Mouse (Mus musculus) embryo, embryonic 11.5 days (tissue): ENCODE data around the gene Apobec2.

Experiments used
- DNase-seq: peaks from one replicate; pipeline ENCODE4 v3.0.0-alpha.2; 2012; ENCODE audit warnings: low read depth, low spot score

Apobec2 gene

GRCm38 (mm10) chr17:48437421-48437911 is 4.7 kb upstream of the Apobec2 start:
- peak; percentile 56 for DNase-seq

- DNase-seq, result no peak
Measured at GRCm38 (mm10) chr17:48436487-48436886, 3.8 kb upstream of the Apobec2 start.

- DNase-seq, result no peak
Measured at GRCm38 (mm10) chr17:48434479-48434878, 1.7 kb upstream of the Apobec2 start.

GRCm38 (mm10) chr17:48433689-48434330 is 1.1 kb upstream of the Apobec2 start:
- DNase-seq, result no peak

GRCm38 (mm10) chr17:48433006-48433655 is 401 bp upstream of the Apobec2 start:
- DNase-seq, result no peak

GRCm38 (mm10) chr17:48431054-48431453 is 1.7 kb downstream of the Apobec2 start:
- no peak for DNase-seq

GRCm38 (mm10) chr17:48430394-48430793 is 2.3 kb downstream of the Apobec2 start:
- no peak for DNase-seq

GRCm38 (mm10) chr17:48427852-48428530 is 4.7 kb downstream of the Apobec2 start:
- no peak for DNase-seq

- DNase-seq, result no peak
Measured at GRCm38 (mm10) chr17:48426991-48427750, 5.6 kb downstream of the Apobec2 start.

GRCm38 (mm10) chr17:48425823-48426612 is 6.7 kb downstream of the Apobec2 start:
- DNase-seq, result no peak

- DNase-seq, result no peak
Measured at GRCm38 (mm10) chr17:48424237-48424636, 8.5 kb downstream of the Apobec2 start.

GRCm38 (mm10) chr17:48419571-48419970 is 13.2 kb downstream of the Apobec2 start:
- no peak for DNase-seq

GRCm38 (mm10) chr17:48418781-48419180 is 13.9 kb downstream of the Apobec2 start:
- DNase-seq, result no peak

- no peak for DNase-seq
Measured at GRCm38 (mm10) chr17:48418174-48418573, 14.6 kb downstream of the Apobec2 start.

GRCm38 (mm10) chr17:48417521-48417920 is 15.2 kb downstream of the Apobec2 start:
- no peak for DNase-seq

GRCm38 (mm10) chr17:48416425-48417195 is 16.1 kb downstream of the Apobec2 start:
- DNase-seq, result peak; percentile 36

- DNase-seq, result no peak
Measured at GRCm38 (mm10) chr17:48416011-48416410, 16.7 kb downstream of the Apobec2 start.

GRCm38 (mm10) chr17:48411241-48411640 is 21.5 kb downstream of the Apobec2 start:
- DNase-seq, result no peak

GRCm38 (mm10) chr17:48410299-48410785 is 22.4 kb downstream of the Apobec2 start:
- peak; percentile 27 for DNase-seq
